Mouse (Mus musculus) right cerebral cortex, postnatal 4 days (tissue): Measurements from ENCODE around the gene Gpsm3.
"Not testable (repeated sequence)": the region's sequence is repeated elsewhere in the genome, so short reads cannot be mapped to it uniquely, and the experiment has no call there.

Experiments used
- DNase-seq: peaks from one replicate; pipeline ENCODE4 v3.0.0-alpha.2; 2022

Gene Gpsm3

DNA sequence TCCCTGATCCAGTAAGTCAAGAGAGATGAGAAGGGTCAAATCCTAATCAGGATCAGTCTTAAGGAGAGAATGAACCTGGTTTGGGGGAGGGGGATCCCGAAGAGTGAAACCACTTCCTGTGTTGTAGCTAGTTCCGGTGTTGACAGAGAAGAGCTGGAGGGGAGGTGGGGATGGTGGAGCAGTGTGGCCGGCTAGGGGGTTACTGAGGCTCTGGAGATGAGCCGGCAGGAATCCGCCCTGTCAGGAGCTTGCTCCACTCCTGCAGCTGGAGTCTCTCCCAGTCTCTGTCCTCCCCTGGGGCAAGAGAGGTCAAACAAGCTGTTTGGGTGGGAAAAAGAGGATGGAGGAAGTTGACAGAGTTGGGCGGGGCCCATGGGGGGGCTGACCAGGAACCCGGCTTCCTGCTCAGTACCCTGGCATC is at the start of gene Gpsm3:
Gene Gpsm3, plus strand, starts transcription at position 126 of the 421 bp plus-strand sequence.
- no peak for DNase-seq

DNA sequence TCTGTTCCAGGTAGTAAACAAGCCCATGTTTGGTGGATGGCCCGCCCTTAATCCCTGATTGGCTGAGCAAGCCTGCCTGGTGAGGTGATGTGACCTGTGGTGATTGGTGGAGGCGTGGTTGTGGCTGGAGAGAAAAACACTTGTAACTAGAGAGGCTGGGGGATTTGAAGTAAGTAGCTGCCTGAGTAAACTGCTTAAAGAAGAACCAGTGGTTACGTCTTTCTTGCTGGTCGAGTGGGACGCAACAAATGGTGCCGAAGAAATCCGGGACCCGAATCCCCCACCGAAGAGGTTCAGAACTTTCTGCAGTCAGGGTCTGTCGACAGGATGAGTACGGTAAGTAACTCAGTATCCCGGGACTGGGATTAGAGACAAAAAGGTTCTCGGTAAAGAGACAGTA is 46.0 kb upstream of the Gpsm3 start:
- not testable (repeated sequence) for DNase-seq

DNA sequence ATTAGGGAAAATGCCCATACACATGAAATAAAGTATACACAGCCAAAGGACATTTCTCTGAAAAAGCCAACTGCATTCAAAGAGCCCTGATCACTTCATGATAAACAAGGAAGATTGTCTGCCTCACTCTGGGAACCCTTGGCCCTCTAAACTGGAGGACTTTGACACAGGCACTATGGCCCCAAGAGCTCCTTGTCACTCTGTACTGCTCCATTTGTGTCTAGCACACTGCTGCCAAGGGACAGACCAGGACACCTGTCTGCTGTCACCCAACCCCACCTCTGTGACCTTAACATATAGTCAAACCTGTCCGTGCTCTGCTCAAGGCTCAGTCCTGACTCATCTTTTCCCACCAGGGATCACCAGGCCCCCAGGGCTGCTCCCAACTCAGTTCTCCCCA is 42.8 kb upstream of the Gpsm3 start:
- DNase-seq, result no peak

DNA sequence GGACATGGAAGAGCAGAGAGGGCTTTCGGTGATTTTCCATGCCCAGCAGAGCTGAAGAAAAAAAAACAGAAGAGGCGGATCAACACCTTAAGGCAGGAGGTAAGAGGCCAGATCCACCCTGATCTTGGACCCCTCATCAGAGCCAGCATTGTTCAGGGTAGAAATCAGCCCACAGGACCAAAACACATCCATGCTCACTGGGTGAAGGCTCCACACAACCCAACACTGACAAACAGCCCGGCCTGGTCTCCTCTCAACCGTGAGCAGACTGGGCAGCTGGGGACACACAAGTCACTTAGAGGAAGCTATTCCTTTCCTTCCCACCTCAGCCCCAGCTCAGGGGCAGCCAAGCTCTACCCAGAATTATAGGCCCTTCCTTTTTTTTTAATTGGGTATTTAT is 42.0 kb upstream of the Gpsm3 start:
- no peak for DNase-seq

DNA sequence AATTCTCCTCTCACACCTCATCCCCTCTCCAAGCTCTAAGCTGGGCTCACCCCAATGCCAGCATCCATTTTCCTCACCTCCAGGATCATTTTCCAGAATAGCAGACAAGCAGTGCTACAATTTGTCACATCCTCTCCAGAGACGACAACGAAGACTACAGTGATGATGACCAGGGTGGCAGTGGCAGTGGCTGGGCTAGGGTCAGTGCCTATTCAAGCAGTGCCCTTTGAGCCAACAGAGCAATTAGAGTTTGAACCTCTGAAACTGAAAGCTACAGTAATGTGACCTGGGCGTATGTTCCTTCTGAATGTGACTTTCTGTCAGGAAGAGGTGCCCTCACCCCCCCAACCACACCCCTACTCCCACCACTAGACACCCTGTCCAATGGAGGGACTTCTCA is 40.5 kb upstream of the Gpsm3 start:
- DNase-seq, result no peak

DNA sequence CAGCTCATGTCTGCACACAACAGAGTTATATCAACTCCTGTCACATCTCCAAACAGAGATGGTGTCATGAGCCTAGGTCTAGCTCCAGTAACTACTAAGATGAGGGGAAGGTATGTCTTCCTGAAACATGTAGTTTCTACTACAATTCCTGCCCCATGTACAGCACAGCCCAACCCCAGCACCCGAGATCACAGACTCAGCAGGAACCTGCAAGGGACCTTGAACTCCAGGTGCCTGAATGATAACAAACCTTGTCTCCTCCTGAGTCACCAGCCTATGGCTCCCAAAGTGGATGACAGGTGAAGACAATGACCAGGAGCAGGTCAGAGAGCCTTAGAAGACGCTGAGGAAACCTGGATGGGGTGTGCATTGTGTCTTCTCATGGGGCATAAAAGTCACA is 39.8 kb upstream of the Gpsm3 start:
- no peak for DNase-seq

DNA sequence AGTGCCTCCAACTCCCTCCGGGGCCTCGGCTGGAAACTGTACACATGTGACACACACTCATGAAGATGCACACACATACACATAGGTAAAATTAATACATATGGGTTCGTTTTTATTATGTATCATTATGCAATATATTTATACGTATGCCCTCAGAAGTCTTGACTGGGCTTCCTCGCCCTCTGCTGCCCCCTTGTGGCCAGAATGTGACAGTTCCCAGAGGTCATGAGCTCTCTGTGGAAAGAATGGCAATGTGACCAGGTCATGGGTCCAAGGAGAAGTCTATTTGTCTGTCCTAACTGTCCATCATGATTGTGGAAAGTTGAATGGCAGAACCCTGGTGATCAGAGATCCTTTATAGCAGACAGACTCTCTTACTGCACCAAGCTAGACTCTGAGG is 34.1 kb upstream of the Gpsm3 start:
- DNase-seq, result peak; percentile 78

DNA sequence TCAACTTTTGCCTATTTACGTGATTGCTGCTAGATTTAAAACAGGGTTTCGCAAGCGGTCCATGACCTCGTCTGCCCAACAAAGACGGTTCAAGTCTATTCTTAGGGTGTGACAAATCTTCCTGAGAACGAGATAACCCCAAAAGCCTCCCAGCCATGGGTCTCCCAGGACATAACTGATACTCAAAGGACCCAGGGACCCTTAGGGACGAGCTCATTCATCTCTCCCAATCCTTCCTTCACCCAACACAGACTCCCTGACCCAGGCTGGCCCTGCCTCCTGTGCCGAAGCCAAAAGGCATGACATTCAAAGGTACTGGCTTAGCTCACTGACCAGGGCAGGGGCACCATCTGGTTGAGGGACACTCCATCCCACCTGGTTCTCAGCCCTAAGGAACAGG is 33.2 kb upstream of the Gpsm3 start:
- no peak for DNase-seq

DNA sequence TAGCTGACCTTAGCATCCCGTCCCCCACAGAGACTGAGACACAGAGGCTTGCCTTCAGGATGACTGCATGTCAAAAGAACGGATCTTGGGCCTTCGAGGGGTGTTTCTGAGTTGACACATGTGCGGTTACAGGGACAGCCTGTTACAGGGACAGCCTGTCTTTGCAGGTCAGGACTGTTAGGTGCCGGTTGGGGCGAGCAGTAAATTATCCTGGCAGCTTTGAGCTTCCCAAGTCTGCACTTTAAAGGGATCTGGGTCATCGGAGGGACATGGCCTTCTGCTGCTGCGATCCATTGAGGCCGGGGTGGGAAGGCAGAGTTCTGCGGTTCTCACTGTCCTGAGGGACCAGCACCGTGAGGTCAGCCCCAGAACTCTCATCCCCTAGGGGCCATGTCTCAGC is 32.2 kb upstream of the Gpsm3 start:
- DNase-seq, result no peak

DNA sequence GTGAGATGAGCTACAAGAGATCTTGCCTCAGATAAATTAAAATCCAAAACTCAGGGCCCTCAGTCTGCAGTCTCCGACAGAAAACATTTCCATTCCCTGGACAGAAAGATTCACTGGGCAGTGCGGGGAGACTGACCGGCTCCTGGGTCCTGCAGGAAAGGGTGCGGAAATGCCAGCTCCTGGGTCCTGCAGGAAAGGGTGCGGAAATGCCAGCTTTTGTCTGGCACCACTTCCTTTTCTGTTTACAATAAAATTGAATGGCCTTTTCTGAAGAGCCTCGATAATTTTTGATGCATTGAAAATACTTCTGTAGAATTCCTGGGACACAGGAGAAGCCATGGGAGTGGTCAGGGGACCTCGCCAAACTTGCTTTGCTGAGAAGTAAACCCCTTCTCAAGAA is 30.5 kb upstream of the Gpsm3 start:
- DNase-seq, result no peak

DNA sequence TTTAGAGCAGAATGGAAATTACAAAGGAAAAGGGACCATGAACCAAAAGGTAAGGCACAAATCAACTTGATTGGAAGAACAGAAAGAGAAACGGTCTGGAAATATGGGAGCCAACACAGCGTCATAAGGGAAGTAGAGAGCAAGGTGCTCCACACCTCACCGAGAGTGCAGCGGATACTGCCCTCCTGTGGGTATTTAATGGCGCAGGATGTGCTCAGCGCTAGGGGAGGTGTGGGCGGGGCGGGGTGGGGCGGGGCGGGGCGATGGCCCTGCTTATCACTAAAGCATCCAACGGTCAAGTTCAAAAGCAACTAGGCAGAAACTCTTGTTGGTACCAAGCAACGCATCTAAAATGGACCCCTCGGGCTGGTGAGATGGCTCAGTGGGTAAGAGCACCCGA is 29.7 kb upstream of the Gpsm3 start:
- no peak for DNase-seq

DNA sequence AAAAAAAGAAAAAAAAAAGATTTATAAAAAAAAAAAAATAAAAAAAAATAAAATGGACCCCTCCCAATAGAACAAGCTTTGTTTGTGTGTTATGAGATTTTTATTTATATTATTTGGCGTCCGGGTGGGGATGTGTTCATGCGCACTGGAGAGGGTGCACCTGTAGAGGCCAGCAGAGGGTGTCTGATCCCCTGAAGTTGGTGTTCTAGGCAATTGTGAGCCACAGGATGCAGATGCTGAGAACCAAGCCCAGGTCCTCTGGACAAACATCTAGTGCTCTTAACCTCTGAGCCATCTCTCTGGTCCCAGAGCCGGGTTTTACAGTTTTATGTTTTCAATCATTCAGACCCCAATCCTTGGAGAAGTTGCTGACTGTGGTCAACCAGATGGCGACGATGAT is 29.2 kb upstream of the Gpsm3 start:
- no peak for DNase-seq

DNA sequence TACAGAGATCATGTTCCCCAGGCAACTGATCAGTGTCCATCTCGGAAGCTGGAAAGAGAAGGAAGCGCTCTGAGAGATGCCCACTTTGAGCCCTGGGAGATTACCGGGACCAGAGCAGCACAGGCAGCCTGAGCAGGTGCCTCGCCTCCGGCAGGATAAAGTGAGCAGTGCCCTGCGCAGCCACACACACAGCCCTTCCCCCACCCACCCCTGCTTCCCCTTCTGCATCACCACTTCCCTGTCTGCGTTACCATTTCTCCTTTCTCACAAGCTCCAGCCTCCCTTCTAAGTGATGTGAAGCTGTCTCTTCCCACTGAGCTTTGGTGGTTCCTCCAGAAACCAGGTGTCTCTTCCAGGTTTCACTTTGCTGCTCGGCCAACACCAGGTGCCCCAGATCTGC is 28.4 kb upstream of the Gpsm3 start:
- no peak for DNase-seq

DNA sequence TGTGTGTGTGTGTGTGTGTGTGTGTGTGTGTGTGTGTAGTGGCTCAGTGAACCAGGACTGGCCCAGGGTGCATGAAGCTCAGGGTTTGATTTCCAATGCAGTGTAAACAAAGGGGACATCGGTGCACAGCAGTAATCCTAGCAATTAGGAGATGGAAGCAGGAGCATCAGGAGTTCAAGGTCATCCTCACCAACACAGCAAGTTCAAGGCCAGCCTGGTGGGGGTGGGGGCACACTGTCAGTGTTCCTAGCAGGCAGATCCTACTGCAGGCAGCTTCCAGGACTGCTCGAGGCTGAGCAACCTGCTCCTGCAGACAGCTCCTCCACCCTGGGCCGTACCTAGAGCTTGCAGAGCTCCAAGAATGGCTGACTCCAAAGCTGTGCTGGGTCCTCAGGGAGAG is 27.0 kb upstream of the Gpsm3 start:
- DNase-seq, result no peak

DNA sequence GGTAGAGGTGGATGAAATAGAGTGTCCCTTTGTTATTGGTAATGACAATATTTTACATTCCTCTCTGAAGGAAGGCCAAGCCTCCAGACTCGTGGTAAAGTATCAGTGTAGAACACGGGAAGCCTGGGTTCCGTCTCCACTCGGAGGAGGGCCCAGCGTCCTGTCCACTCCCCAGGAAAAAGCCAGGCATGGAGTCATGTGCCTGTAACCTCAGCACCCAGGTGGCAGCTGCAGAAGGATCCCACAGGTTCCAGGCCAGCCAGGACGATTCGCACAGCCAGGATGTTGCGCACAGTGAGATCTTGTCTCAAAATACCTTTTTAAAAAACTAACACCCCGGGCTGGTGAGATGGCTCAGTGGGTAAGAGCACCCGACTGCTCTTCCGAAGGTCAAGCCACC is 26.3 kb upstream of the Gpsm3 start:
- DNase-seq, result no peak

DNA sequence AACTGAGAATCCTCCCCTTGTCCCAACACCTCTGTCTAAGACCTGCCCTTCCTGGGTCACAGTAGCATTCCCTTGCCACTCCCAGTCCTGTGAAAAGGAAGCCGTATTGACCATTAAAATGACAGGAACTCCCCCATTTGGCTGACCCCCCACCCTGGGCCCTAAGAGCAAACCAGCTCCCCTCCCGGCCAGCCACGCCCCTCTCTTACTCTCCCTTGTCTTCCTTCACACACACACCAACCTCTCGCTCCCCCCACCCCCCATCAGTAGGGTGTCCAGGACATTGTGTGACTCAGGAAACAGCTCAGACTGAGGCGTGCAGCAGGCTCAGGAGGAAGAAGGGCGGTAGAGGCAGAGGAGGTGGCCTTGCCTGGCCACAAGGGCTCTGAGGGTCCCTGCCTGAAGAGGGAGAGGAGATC is 25.6 kb upstream of the Gpsm3 start, which contains the start of gene Notch4:
Gene Notch4, plus strand, starts transcription at position 266 of the 419 bp plus-strand sequence.
- no peak for DNase-seq

DNA sequence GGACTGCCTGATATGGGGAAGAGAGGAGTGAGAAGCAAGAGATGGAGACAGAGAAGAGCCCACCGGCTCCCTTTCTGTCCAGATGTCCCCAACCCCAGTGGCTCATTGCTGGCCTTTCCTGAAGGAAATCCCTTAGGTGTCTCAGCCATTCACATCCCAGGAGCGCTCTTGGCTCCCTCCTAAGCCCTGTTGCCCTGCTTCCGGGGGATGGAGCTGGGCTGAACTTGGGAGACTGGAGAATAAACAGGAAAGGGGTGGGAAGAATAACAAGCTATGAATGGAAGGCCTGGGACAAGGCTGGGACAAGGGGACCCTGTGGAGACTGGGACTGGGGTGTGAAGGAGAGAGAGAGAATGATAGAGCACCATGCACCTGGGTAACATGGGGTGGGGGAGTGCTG is 24.8 kb upstream of the Gpsm3 start:
- no peak for DNase-seq

DNA sequence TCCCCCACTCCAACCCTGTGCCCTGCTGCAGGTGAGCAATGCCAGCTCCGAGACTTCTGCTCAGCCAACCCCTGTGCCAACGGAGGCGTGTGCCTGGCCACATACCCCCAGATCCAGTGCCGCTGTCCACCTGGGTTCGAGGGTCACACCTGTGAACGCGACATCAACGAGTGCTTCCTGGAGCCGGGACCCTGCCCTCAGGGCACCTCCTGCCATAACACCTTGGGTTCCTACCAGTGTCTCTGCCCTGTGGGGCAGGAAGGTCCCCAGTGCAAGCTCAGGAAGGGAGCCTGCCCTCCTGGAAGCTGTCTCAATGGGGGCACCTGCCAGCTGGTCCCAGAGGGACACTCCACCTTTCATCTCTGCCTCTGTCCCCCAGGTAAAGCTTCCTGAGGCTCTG is 22.3 kb upstream of the Gpsm3 start:
- no peak for DNase-seq

DNA sequence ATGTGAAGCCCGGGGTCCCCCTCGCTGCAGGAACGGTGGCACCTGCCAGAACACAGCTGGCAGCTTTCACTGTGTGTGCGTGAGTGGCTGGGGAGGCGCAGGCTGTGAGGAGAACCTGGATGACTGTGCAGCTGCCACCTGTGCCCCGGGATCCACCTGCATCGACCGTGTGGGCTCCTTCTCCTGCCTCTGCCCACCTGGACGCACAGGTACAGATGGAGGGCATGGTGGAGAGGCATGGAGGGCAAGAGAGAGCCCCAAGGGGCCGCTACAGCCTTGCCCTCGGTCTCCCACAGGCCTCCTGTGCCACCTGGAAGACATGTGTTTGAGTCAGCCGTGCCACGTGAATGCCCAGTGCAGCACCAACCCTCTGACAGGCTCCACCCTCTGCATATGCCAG is 21.2 kb upstream of the Gpsm3 start:
- DNase-seq, result no peak

DNA sequence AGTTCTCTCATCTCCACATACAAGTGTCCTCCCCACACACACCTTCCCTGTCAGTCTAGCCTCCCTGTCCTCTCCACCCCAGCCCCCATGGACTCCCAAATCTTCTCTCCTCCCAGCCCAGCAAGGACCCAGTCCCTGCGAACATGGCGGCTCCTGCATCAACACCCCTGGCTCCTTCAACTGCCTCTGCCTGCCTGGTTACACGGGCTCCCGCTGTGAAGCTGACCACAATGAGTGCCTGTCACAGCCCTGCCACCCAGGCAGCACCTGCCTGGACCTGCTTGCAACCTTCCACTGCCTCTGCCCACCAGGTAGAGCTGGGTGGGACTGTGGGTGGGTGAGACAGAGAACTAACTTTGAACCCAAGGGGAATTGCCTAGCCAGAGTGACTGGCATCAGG is 19.7 kb upstream of the Gpsm3 start:
- DNase-seq, result no peak

DNA sequence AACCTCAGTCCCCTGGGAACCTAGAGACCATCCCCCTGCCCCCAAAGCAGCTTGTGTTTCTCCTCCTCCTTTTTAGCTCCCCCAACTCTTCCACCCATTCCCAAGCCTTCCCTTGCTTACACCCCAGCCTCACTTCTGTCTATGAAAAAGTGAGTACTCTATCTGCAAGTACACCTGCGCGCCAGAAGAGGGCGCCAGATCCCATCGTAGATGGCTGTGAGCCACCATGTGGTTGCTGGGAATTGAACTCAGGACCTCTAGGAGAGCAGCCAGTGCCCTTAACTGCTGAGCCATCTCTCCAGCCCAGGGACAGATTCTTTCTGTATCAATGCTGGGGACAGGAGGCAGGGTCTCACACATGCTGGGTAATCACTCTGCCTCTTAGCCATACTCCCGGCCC is 17.7 kb upstream of the Gpsm3 start:
- DNase-seq, result no peak

DNA sequence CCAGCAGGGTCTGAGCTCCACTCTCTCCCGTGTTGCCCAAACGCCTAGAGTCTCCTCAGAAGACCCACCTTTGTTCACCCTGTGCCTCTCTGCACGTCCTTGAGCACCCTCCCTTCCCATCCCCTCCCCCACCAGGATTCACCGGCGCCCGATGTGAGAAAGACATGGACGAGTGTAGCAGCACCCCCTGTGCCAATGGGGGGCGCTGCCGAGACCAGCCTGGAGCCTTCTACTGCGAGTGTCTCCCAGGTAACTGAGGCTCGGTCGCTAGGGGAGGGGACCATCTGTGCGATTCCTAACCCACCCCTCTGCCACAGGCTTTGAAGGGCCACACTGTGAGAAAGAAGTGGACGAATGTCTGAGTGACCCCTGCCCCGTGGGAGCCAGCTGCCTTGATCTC is 17.2 kb upstream of the Gpsm3 start:
- no peak for DNase-seq

DNA sequence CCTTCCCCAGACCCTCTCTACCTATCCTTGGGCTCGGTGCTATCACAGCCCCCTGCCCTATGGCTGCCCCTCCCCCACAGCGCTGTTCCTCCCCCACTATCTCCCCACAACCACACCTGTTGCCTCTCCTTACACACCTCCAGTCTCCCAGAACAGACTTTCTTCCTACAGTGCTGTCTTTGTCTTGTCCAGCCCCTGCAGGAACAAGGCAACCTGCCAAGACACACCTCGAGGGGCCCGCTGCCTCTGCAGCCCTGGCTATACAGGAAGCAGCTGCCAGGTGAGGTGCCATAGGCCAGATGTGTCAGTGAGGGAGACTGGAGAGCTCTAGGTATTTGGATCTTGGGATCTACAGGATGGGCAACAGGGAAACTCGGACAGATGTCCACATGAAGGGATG is 13.0 kb upstream of the Gpsm3 start:
- no peak for DNase-seq

DNA sequence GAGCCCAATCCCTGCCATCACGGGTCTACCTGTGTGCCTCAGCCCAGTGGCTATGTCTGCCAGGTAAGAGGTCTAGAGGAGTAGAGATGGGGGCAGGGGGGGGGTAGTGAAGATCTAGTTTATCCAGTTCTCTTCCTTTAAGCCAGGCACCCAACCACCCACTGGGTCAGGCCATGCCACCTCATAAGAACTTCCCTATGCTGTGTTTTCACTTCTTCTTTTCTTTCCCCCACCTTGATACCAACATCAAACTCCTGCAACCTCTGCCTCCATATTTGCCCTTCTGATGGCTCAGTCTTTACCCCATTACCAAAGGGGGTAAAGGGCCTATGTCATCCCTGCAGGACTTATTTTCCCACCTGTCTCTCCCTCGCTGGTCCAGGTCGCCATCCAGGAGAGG is 11.5 kb upstream of the Gpsm3 start:
- no peak for DNase-seq

DNA sequence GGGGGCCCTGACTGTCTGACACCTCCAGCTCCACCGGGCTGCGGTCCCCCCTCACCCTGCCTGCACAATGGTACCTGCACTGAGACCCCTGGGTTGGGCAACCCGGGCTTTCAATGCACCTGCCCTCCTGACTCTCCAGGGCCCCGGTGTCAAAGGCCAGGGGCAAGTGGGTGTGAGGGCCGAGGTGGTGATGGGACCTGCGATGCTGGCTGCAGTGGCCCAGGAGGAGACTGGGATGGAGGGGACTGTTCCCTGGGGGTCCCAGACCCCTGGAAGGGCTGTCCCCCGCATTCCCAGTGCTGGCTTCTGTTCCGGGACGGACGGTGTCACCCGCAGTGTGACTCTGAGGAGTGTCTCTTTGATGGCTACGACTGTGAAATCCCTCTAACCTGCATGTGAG is 7.1 kb upstream of the Gpsm3 start:
- no peak for DNase-seq

DNA sequence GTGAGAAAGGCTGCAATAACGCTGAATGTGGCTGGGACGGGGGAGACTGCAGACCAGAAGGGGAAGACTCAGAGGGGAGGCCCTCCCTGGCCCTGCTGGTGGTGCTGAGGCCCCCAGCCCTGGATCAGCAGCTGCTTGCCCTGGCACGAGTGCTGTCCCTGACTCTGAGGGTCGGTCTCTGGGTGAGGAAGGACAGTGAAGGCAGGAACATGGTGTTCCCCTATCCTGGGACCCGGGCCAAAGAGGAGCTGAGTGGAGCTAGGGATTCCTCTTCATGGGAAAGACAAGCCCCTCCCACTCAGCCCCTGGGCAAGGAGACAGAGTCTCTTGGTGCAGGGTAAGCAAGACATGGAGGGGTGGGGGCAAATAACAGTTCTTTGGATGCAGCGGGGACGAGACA is 6.2 kb upstream of the Gpsm3 start:
- no peak for DNase-seq
